Mouse (Mus musculus) frontal cortex, adult (tissue): ENCODE measurements around the gene Wipf3.

ENCODE experiments used
- ATAC-seq: cut with Nextera tagmentation; 2 replicates; pipeline ENCODE4 v1.9.2; 2017; ENCODE audit warnings: mild to moderate bottlenecking, moderate library complexity, mixed read lengths; ENCODE audit not compliant: low TSS enrichment

The Wipf3 gene

GRCm38 (mm10) chr6:54429447-54430194 is at the start of gene Wipf3:
TSS of gene Wipf3 (plus strand) at chr6:54429603.
- peak; percentile 38 for ATAC-seq

- no peak for ATAC-seq
These were observed 46.8 kb upstream of the Wipf3 start for GRCm38 (mm10) chr6:54382636-54383035.

GRCm38 (mm10) chr6:54383893-54384524 is 45.4 kb upstream of the Wipf3 start:
- ATAC-seq, result no peak

GRCm38 (mm10) chr6:54384777-54385176 is 44.6 kb upstream of the Wipf3 start:
- no peak for ATAC-seq

- ATAC-seq, result peak; percentile 83
These were observed 43.0 kb upstream of the Wipf3 start for GRCm38 (mm10) chr6:54386429-54386828.

- ATAC-seq, result no peak
These were observed 42.4 kb upstream of the Wipf3 start for GRCm38 (mm10) chr6:54387044-54387443.

- ATAC-seq, result peak; percentile 67
These were observed 41.7 kb upstream of the Wipf3 start for GRCm38 (mm10) chr6:54387751-54388150.

- no peak for ATAC-seq
These were observed 40.6 kb upstream of the Wipf3 start for GRCm38 (mm10) chr6:54388690-54389275.

- ATAC-seq, result peak; percentile 41; the same call in 1 of the 2 replicates
These were observed 37.6 kb upstream of the Wipf3 start for GRCm38 (mm10) chr6:54391765-54392164.

GRCm38 (mm10) chr6:54393886-54394285 is 35.5 kb upstream of the Wipf3 start:
- ATAC-seq, result 0 out of 2 replicates have a peak, but pooled peaks have one; percentile 18

- ATAC-seq, result no peak
These were observed 30.0 kb upstream of the Wipf3 start for GRCm38 (mm10) chr6:54399194-54399923.

- ATAC-seq, result peak; percentile 88
These were observed 27.9 kb upstream of the Wipf3 start for GRCm38 (mm10) chr6:54401503-54401902.

GRCm38 (mm10) chr6:54404916-54405315 is 24.5 kb upstream of the Wipf3 start:
- ATAC-seq, result no peak

GRCm38 (mm10) chr6:54406116-54406515 is 23.3 kb upstream of the Wipf3 start:
- ATAC-seq, result no peak

- ATAC-seq, result no peak
These were observed 20.1 kb upstream of the Wipf3 start for GRCm38 (mm10) chr6:54409271-54409670.

GRCm38 (mm10) chr6:54410451-54410850 is 19.0 kb upstream of the Wipf3 start:
- no peak for ATAC-seq

- ATAC-seq, result peak; percentile 62
These were observed 17.8 kb upstream of the Wipf3 start for GRCm38 (mm10) chr6:54411591-54411990.

GRCm38 (mm10) chr6:54412879-54413278 is 16.5 kb upstream of the Wipf3 start:
- peak; percentile 83 for ATAC-seq

GRCm38 (mm10) chr6:54425230-54425629 is 4.2 kb upstream of the Wipf3 start:
- ATAC-seq, result no peak

- ATAC-seq, result no peak
These were observed 455 bp upstream of the Wipf3 start for GRCm38 (mm10) chr6:54428850-54429446.

GRCm38 (mm10) chr6:54430221-54430620 is 818 bp downstream of the Wipf3 start:
- no peak for ATAC-seq

- ATAC-seq, result peak; percentile 79
These were observed 2.4 kb downstream of the Wipf3 start for GRCm38 (mm10) chr6:54431761-54432160.
